Mouse (Mus musculus): ENCODE results near the gene Prkcq. TPM values are rescaled to one million over a fixed set of nuclear protein-coding genes. Genes with fewer than 3 reads are reported as not detected.

Gene Prkcq
- total and polyA plus RNA-seq, 2 experiments from 2014 or later = 4.8 to 5.2 TPM

DNA sequence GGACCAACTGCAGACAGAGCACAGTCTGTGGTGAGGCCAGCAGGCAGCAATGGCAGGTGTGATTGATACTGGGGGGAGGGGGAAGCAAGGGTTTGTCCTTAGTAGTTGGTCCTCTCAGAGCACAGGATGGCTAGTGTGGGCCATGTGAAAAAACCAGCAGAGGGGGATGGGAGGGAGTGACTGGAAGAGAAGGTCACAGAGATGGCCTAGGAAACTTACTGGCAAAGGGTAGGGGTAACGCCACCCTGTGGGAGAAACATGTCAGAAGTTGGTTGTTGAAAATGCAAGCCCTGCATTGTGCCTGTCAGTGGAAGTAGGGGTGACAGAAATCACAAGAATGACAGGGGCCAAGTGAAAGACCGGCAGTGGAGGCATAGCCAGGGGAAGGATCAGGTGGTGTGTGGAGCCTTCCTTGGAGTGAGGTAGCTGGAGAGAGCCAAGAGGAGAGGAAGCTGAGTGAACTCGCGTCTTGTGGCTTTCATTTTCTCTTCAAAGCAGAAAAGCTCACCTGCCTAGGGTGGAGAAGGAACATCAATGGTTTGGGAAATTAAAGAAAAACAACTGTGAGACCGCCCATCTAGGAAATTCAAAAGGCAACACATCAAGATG, 22.9 kb downstream of the Prkcq start:
- no peak for ATAC-seq

DNA sequence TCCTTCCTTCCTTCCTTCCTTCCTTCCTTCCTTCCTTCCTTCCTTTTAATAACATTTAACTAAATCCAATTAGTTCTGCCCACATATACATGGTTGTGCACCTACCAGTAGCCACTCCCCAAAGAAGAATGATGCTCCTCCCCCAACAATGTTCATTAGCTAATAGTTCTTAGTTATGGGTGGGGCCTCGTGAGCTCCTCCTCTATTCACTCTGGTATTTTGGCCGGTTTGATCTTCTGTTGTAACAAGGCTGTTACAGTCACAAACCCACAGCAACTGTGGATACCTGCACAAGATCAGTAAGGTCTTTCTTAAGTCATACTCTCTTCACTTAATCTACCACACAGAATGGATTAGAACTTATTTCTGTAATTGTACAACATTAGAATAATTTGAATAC, 24.2 kb downstream of the Prkcq start:
- WGBS = 85% methylated on average over 2 of the region's 2 CpGs
- no peak for ATAC-seq
- no peak for TF ChIP-seq CTCF (IDR thresholded peaks at IDR 0.05; ENCODE audit: low read depth)

More for the DNA sequence above, 22.9 kb downstream of the Prkcq start:
- DNase-seq = no peak
- TF ChIP-seq CTCF (IDR thresholded peaks at IDR 0.05; ENCODE audit: low read depth) = no peak
- H3K36me3 ChIP-seq (ENCODE audit: insufficient read depth) = no peaks in the 10 kb centered on the region
- no peak overlapping the region for H3K27ac ChIP-seq (ENCODE audit: low read depth, low read length)
- no peaks in the 10 kb centered on the region for H3K27me3 ChIP-seq (ENCODE audit: insufficient read depth, low read length)
- no peak overlapping the region for H3K9ac ChIP-seq
- H3K9me3 ChIP-seq (ENCODE audit: low read length) = no peaks in the 10 kb centered on the region
- no peaks in the 10 kb centered on the region for H3K4me1 ChIP-seq (ENCODE audit: insufficient read depth)
- no peak overlapping the region for H3K4me3 ChIP-seq (ENCODE audit: low read depth, low read length)
- H3K4me2 ChIP-seq (ENCODE audit: low read depth) = no peak overlapping the region
- 87% methylated on average over 5 of the region's 5 CpGs for WGBS

DNA sequence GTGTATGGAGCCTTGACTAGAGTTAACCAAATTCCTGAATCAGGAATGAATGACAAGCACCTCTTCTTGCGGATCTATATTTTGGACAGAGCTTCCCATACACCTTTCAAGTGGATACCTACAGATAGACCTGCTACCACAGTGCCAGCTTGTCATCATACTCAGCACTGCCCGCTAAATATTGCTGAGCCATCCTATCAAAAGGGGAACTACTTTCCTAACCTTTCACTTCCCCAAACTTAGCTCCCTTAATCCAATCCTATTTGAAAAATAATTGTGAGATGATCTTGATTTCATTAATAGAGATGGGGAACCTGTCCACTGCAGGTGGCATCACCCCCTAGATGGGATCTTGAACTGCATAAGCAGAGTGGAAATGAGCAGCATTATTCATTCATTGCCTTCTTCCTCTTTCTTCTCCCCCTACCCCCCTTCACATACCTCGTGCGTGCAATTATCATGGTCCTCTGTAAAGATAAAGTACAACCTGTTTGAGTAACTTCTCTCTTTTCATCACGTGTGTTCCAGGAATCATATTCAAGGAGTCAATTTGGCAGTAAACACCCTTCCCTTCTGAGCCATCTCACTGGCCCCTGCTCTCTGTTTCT, 25.1 kb downstream of the Prkcq start:
- H3K9ac ChIP-seq = no peak overlapping the region
- ATAC-seq = no peak
- TF ChIP-seq CTCF (IDR thresholded peaks at IDR 0.05; ENCODE audit: low read depth) = no peak
- no peaks in the 10 kb centered on the region for H3K36me3 ChIP-seq (ENCODE audit: insufficient read depth)
- H3K4me1 ChIP-seq (ENCODE audit: insufficient read depth) = no peaks in the 10 kb centered on the region
- WGBS = 90% methylated on average over 5 of the region's 5 CpGs
- no peak for DNase-seq
- no peak overlapping the region for H3K4me2 ChIP-seq (ENCODE audit: low read depth)
- H3K9me3 ChIP-seq (ENCODE audit: low read length) = no peaks in the 10 kb centered on the region
- no peaks in the 10 kb centered on the region for H3K27me3 ChIP-seq (ENCODE audit: insufficient read depth, low read length)
- H3K4me3 ChIP-seq (ENCODE audit: low read depth, low read length) = no peak overlapping the region
- no peak overlapping the region for H3K27ac ChIP-seq (ENCODE audit: low read depth, low read length)

More for the DNA sequence above, 24.2 kb downstream of the Prkcq start:
- Histone ChIP-seq H3K9me3 (ENCODE audit: low read length) (no peaks in the 10 kb centered on the region), H3K27ac (ENCODE audit: low read depth, low read length) (no peak overlapping the region), H3K4me3 (ENCODE audit: low read depth, low read length) (no peak overlapping the region), H3K4me1 (ENCODE audit: insufficient read depth) (no peaks in the 10 kb centered on the region), H3K4me2 (ENCODE audit: low read depth) (no peak overlapping the region), H3K27me3 (ENCODE audit: insufficient read depth, low read length) (no peaks in the 10 kb centered on the region), H3K9ac (no peak overlapping the region), H3K36me3 (ENCODE audit: insufficient read depth) (no peaks in the 10 kb centered on the region)
- DNase-seq = no peak

DNA sequence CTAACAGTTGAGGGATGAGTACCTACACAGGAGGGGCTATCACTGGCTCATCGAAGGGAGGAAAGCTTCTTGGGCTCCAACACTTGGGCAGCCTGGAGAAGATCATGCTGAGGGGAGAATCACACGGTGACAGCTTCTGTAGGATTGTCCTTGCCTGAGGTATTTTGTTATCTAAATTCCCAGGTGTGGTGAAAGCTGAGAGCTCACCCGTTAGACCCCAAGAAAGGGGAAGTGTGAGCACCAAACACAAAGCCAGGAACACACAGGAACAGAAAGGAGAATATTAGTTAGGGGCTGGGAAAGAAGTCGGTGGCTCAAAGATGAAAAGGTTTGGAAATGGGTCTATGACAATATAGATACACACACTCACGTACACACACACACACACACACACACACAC, 27.7 kb downstream of the Prkcq start:
- Histone ChIP-seq H3K9me3 (ENCODE audit: low read length) (no peaks in the 10 kb centered on the region), H3K36me3 (ENCODE audit: insufficient read depth) (no peaks in the 10 kb centered on the region), H3K9ac (no peak overlapping the region), H3K4me3 (ENCODE audit: low read depth, low read length) (no peak overlapping the region), H3K4me1 (ENCODE audit: insufficient read depth) (no peaks in the 10 kb centered on the region), H3K27ac (ENCODE audit: low read depth, low read length) (no peak overlapping the region), H3K27me3 (ENCODE audit: insufficient read depth, low read length) (no peaks in the 10 kb centered on the region), H3K4me2 (ENCODE audit: low read depth) (no peak overlapping the region)
- ATAC-seq (no peak), DNase-seq (no peak)
- TF ChIP-seq CTCF (IDR thresholded peaks at IDR 0.05; ENCODE audit: low read depth) = no peak
- WGBS = 79% methylated on average over 5 of the region's 5 CpGs

DNA sequence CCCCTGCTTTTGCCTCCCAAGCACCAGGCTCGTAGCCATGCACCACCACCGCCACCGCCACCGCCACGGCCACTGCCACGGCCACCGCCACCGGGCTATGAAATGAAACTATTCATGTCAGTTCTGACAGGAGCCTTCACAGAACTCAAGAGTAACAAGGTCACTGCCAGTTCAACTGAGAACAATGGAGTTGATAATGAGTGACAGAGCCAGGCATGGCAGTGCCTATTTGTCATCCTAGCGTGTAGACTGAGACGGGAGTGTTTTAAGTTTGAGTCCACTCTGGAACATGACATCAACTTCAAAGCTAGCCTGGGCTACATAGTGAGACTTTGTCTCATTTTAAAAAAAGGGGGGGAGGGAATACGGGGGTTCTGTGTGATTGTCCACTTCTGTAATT, 30.9 kb downstream of the Prkcq start:
- TF ChIP-seq CTCF (IDR thresholded peaks at IDR 0.05; ENCODE audit: low read depth) = no peak
- Histone ChIP-seq H3K4me1 (ENCODE audit: insufficient read depth) (no peaks in the 10 kb centered on the region), H3K27me3 (ENCODE audit: insufficient read depth, low read length) (no peaks in the 10 kb centered on the region), H3K27ac (ENCODE audit: low read depth, low read length) (no peak overlapping the region), H3K9ac (no peak overlapping the region), H3K4me3 (ENCODE audit: low read depth, low read length) (no peak overlapping the region), H3K9me3 (ENCODE audit: low read length) (no peaks in the 10 kb centered on the region), H3K36me3 (ENCODE audit: insufficient read depth) (no peaks in the 10 kb centered on the region), H3K4me2 (ENCODE audit: low read depth) (no peak overlapping the region)
- ATAC-seq = no peak
- WGBS = 90% methylated on average over 11 of the region's 11 CpGs
- DNase-seq = no peak

DNA sequence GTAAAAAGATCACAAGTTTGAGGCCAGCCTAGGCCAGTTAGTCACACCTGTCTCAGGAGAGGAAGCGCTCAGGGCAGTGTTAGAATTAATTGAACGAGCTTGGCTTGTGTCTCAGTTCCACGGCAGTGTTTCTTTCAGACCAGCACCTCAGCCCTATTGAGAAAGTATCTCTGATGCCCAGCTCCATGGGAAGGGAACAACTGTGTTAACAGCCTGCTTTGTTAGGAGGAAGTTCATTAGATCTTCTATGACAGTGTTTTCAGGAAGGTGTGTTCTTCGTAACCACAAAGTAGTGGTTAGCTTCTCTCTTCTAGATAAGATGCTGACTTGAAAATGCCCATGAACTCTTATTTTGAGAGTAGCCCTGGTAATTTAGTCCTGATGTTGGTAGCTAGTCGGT, 31.4 kb downstream of the Prkcq start:
- TF ChIP-seq CTCF (IDR thresholded peaks at IDR 0.05; ENCODE audit: low read depth) = no peak
- WGBS = 80% methylated on average over 5 of the region's 5 CpGs
- no peaks in the 10 kb centered on the region for H3K36me3 ChIP-seq (ENCODE audit: insufficient read depth)

DNA sequence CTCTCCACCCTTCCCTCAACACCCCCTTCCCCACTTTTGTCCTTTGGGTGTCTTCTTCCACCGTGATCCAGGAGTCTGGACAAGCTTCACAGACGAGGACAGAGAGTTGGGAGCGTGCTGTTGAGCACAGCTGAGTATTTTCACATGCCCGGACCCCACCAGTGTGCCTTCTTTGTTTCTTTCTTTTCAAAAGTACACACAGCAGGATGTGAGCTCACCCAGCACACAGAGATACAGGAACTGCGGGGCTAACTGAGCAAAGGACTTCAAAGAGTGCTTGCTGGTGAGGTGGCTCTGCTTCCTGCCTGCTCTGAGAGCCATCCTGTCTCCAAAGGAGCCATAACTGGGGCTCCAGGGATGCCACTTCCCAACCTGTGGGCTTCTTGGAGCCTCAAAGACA, 32.3 kb downstream of the Prkcq start:
- no peaks in the 10 kb centered on the region for H3K27me3 ChIP-seq (ENCODE audit: insufficient read depth, low read length)
- H3K36me3 ChIP-seq (ENCODE audit: insufficient read depth) = no peaks in the 10 kb centered on the region
- H3K9me3 ChIP-seq (ENCODE audit: low read length) = no peaks in the 10 kb centered on the region
- DNase-seq = no peak
- WGBS = 68% methylated on average over 5 of the region's 5 CpGs
- no peak for ATAC-seq
- TF ChIP-seq CTCF (IDR thresholded peaks at IDR 0.05; ENCODE audit: low read depth) = no peak
- no peak overlapping the region for H3K27ac ChIP-seq (ENCODE audit: low read depth, low read length)
- no peak overlapping the region for H3K9ac ChIP-seq
- H3K4me3 ChIP-seq (ENCODE audit: low read depth, low read length) = no peak overlapping the region
- no peak overlapping the region for H3K4me2 ChIP-seq (ENCODE audit: low read depth)
- H3K4me1 ChIP-seq (ENCODE audit: insufficient read depth) = no peaks in the 10 kb centered on the region

More for the DNA sequence above, 31.4 kb downstream of the Prkcq start:
- H3K4me2 ChIP-seq (ENCODE audit: low read depth) = no peak overlapping the region
- no peaks in the 10 kb centered on the region for H3K4me1 ChIP-seq (ENCODE audit: insufficient read depth)
- no peaks in the 10 kb centered on the region for H3K9me3 ChIP-seq (ENCODE audit: low read length)
- DNase-seq (no peak), ATAC-seq (no peak)
- H3K27me3 ChIP-seq (ENCODE audit: insufficient read depth, low read length) = no peaks in the 10 kb centered on the region
- H3K4me3 ChIP-seq (ENCODE audit: low read depth, low read length) = no peak overlapping the region
- H3K27ac ChIP-seq (ENCODE audit: low read depth, low read length) = no peak overlapping the region
- no peak overlapping the region for H3K9ac ChIP-seq

Measured in forebrain, postnatal 0 days (tissue).